Mouse (Mus musculus) intestine, embryonic 15.5 days (tissue): ENCODE results near the gene Slc9a8. TPM values are rescaled to one million over a fixed set of nuclear protein-coding genes. Genes with fewer than 3 reads are reported as not detected.

ENCODE experiments used
- ATAC-seq: fragments of 200-750 bp; cut with Nextera tagmentation; 2 replicates; pipeline ENCODE4 v1.8.0; 2017; ENCODE audit warnings: moderate TSS enrichment, moderate library complexity
- H3K27ac ChIP-seq: fragments of 300-500 bp; sonication (generic); 2 replicates; pipeline ENCODE4 v1.5.1; 2015; ENCODE audit warnings: mild to moderate bottlenecking, inconsistent platforms
- H3K27me3 ChIP-seq: fragments of 300-500 bp; sonication (generic); replicated peaks from 2 replicates; pipeline ENCODE4 v1.6.1; 2015; ENCODE audit warnings: inconsistent platforms
- H3K36me3 ChIP-seq: fragments of 300-500 bp; sonication (generic); 2 replicates; pipeline ENCODE4 v1.6.1; 2015; ENCODE audit warnings: inconsistent platforms
- H3K4me1 ChIP-seq: fragments of 300-500 bp; sonication (generic); replicated peaks from 2 replicates; pipeline ENCODE4 v1.6.1; 2015; ENCODE audit warnings: inconsistent platforms
- H3K4me2 ChIP-seq: fragments of 300-500 bp; sonication (generic); replicated peaks from 2 replicates; pipeline ENCODE4 v1.6.1; 2015; ENCODE audit warnings: mild to moderate bottlenecking, inconsistent platforms
- H3K4me3 ChIP-seq: fragments of 300-500 bp; sonication (generic); replicated peaks from 2 replicates; pipeline ENCODE4 v1.5.1; 2015; ENCODE audit warnings: inconsistent platforms
- H3K9ac ChIP-seq: fragments of 300-500 bp; sonication (generic); 2 replicates; pipeline ENCODE4 v1.6.1; 2015; ENCODE audit warnings: inconsistent platforms
- H3K9me3 ChIP-seq: fragments of 300-500 bp; sonication (generic); 2 replicates; pipeline ENCODE4 v1.6.1; 2016; ENCODE audit warnings: inconsistent platforms
- WGBS: fragments of 180-500 bp; shearing (Covaris S2); methylation state at CpG from one replicate; pipeline ENCODE4 v1.1.7; 2015; 5-methylcytosine and 5-hydroxymethylcytosine counted together
- polyA plus RNA-seq: library from polyadenylated mRNA; unstranded; fragments of >200 nt; fragmentation: Nextera tagmentation; extraction: Ambion mirVana; gene quantifications from 2 replicates; pipeline ENCODE4 v1.2.1, GENCODE M21; 2015

Gene Slc9a8
- polyA plus RNA-seq, 1 experiment from 2014 or later = 19.9 TPM

- WGBS = 90% methylated on average over 5 of the region's 5 CpGs
- H3K27me3 ChIP-seq = no peaks in the 10 kb centered on the region
- no peak for ATAC-seq
These were observed 14.9 kb downstream of the Slc9a8 start for GRCm38 (mm10) chr2:167436371-167436770.

GRCm38 (mm10) chr2:167439422-167439821 is 17.9 kb downstream of the Slc9a8 start:
- ATAC-seq = no peak
- WGBS = 92% methylated on average over 3 of the region's 3 CpGs
- Histone ChIP-seq H3K36me3 (peaks cover 30% of the 10 kb centered on the region; the same call in 1 of the 2 replicates), H3K27me3 (no peaks in the 10 kb centered on the region), H3K4me2 (no peak overlapping the region), H3K27ac (no peak overlapping the region), H3K4me3 (no peak overlapping the region), H3K4me1 (no peaks in the 10 kb centered on the region), H3K9ac (no peak overlapping the region), H3K9me3 (no peaks in the 10 kb centered on the region)

More at GRCm38 (mm10) chr2:167436371-167436770, 14.9 kb downstream of the Slc9a8 start:
- Histone ChIP-seq H3K36me3 (peaks cover 16% of the 10 kb centered on the region; the same call in 1 of the 2 replicates), H3K27ac (no peak overlapping the region), H3K4me3 (no peak overlapping the region), H3K4me2 (no peak overlapping the region), H3K9me3 (no peaks in the 10 kb centered on the region), H3K9ac (no peak overlapping the region), H3K4me1 (no peaks in the 10 kb centered on the region)

- 94% methylated on average over 4 of the region's 4 CpGs for WGBS
- no peak overlapping the region for H3K4me2 ChIP-seq
- no peaks in the 10 kb centered on the region for H3K27me3 ChIP-seq
- peaks cover 41% of the 10 kb centered on the region for H3K36me3 ChIP-seq
- H3K4me3 ChIP-seq = no peak overlapping the region
- H3K4me1 ChIP-seq = no peaks in the 10 kb centered on the region
- H3K9me3 ChIP-seq = no peaks in the 10 kb centered on the region
- no peak for ATAC-seq
- no peak overlapping the region for H3K27ac ChIP-seq
- H3K9ac ChIP-seq = no peak overlapping the region
These were observed 22.1 kb downstream of the Slc9a8 start for GRCm38 (mm10) chr2:167443411-167444193.

DNA sequence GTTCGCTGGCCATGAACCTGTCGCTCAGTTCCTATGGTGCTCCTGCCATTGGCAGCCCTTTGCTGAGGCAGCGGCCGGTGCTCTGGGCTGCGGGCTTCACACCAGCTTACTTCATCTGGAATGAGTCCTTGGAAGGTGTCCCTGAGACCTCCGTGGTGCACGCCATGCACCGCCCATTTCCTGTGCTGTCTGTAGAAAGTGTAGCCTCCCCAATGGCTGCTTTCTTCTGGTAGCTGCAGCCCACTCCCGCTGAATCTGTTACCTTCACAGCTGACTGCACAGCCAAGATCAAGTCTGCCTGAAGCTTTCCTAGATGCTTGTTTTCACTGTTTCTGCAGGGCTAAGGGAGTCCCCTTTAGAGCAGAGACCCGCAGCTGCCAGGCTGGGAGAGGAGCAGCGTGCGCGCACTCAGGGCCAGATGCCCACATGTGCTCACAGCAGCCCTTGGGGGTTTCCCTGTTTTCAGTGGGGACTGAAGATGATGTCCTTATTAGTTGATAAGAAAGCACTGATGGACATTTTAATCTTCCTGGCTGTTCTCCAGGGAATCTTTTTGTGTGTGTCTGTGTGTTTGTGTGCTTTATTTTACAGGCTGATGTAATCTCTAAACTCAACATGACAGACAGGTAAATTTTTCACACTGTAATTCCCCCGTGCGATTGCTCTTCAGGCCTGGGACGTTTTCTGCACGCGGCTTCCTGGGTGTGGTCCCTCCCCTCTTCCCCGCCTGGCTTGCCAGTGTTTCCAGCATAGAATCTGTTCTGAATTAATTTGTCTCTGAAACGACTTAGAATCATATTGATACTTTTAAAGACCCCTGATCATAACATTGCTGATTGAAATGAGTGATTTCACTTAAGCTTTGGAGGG is 24.6 kb downstream of the Slc9a8 start:
- peaks cover 50% of the 10 kb centered on the region for H3K36me3 ChIP-seq
- no peak for ATAC-seq
- no peaks in the 10 kb centered on the region for H3K9me3 ChIP-seq
- no peaks in the 10 kb centered on the region for H3K27me3 ChIP-seq
- H3K9ac ChIP-seq = no peak overlapping the region
- no peak overlapping the region for H3K4me3 ChIP-seq
- WGBS = 83% methylated on average over 20 of the region's 20 CpGs
- H3K4me2 ChIP-seq = no peak overlapping the region
- H3K4me1 ChIP-seq = no peaks in the 10 kb centered on the region
- peak overlapping the region; percentile 3; the same call in 1 of the 2 replicates for H3K27ac ChIP-seq

DNA sequence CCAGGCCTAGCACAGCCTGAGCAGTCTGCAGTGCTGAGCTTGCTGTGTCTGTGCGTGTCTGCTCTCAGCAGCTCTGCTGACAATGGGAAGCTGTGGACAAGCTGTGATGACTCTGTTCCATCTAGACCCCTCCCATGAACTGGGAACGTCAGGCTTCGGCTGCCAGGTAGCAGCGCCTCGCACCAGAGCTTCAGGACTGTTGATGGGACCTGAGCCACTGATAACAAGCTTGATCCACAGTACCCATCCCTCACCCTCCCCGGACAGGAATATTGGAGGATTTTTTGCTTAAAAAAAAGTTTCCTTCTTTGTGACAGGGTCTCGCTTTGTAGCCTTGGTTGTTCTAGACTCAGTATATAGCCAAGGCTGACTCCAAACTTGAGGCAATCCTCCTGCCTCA is 25.7 kb downstream of the Slc9a8 start:
- no peak for ATAC-seq
- H3K9me3 ChIP-seq = no peaks in the 10 kb centered on the region
- H3K27ac ChIP-seq = no peak overlapping the region
- no peak overlapping the region for H3K4me3 ChIP-seq
- no peak overlapping the region for H3K4me2 ChIP-seq
- H3K36me3 ChIP-seq = peaks cover 46% of the 10 kb centered on the region
- H3K9ac ChIP-seq = no peak overlapping the region
- no peaks in the 10 kb centered on the region for H3K4me1 ChIP-seq
- no peaks in the 10 kb centered on the region for H3K27me3 ChIP-seq
- 91% methylated on average over 7 of the region's 7 CpGs for WGBS

- 90% methylated on average over 8 of the region's 8 CpGs for WGBS
- Histone ChIP-seq H3K4me1 (no peaks in the 10 kb centered on the region), H3K4me2 (no peak overlapping the region), H3K4me3 (no peak overlapping the region), H3K9me3 (no peaks in the 10 kb centered on the region), H3K36me3 (peaks cover 46% of the 10 kb centered on the region), H3K9ac (no peak overlapping the region), H3K27me3 (no peaks in the 10 kb centered on the region), H3K27ac (no peak overlapping the region)
- peak; percentile 58; the same call in 1 of the 2 replicates for ATAC-seq
These were observed 26.1 kb downstream of the Slc9a8 start for GRCm38 (mm10) chr2:167447629-167448028.

DNA sequence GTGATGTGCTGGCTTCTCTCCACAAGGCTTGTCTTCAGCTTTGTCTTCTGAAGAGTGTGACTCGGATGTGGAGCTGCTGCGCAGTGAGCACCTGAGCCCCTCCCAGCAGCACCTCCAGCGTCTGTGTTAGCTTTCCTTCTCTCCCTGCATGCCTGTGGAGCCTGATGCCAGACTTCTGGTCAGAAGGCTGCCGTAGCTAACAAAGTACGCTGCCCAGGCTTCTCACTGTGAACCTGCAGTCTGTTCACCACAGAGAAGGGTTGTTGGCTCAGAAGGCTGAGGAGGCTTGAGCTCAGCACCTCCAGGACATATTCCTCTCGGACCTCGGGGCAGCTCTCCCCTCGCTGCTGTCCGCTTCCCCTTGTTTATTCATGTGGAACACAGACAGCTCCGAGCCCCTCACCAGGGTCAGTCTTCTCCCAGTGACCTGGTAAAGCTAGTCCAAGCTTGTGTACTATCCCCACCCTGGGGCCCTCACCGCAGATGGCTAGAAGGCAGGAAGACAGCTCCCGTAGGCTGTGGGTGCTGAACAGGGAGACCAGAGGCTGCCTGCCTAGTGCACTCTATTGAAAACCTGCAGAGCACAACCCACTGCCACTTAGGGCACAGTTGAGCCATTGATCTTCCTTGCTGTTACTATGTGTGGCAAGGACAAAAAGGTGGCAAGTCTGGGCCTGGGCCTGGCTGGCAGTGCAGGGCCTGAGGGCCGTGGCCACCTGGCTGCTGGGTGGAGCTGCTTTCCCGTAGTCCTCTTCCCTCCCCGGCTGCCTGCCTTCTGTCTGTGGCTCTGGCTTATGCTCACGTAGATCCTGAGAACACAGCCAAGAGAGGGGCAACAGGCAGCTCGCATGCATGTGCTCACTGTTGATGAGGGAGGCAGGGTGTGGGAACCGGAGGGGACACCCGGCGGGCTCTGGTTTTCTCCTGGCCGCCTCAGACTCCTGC is 28.1 kb downstream of the Slc9a8 start:
- Histone ChIP-seq H3K9ac (no peak overlapping the region), H3K4me3 (no peak overlapping the region), H3K4me1 (no peaks in the 10 kb centered on the region), H3K36me3 (peaks cover 34% of the 10 kb centered on the region), H3K27me3 (no peaks in the 10 kb centered on the region), H3K27ac (no peak overlapping the region), H3K9me3 (no peaks in the 10 kb centered on the region), H3K4me2 (no peak overlapping the region)
- no peak for ATAC-seq
- WGBS = 89% methylated on average over 21 of the region's 21 CpGs

DNA sequence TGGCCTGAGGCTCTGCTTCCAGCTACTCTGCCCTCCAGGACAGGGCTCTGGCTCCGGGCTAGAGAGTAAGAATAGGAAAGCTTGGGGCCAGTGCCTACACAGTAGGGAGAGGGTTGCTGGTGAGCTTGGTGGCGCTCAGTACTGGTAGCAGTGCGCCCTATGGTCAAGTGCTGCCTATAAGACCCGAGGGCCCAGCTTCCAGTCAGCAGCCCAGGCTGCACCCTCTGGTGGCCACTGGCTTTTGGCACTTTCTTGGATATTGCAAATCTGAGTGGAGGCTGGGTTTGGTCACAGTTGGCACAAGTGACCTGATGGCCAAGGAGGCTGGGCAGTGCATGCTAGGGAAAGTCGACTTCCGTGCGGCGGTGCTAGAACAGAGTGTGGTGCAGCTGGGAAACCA is 29.1 kb downstream of the Slc9a8 start:
- Histone ChIP-seq H3K27me3 (no peaks in the 10 kb centered on the region), H3K27ac (no peak overlapping the region), H3K4me1 (no peaks in the 10 kb centered on the region), H3K4me2 (no peak overlapping the region), H3K9ac (no peak overlapping the region), H3K4me3 (no peak overlapping the region), H3K9me3 (no peaks in the 10 kb centered on the region), H3K36me3 (peaks cover 37% of the 10 kb centered on the region)
- no peak for ATAC-seq
- 92% methylated on average over 8 of the region's 8 CpGs for WGBS

DNA sequence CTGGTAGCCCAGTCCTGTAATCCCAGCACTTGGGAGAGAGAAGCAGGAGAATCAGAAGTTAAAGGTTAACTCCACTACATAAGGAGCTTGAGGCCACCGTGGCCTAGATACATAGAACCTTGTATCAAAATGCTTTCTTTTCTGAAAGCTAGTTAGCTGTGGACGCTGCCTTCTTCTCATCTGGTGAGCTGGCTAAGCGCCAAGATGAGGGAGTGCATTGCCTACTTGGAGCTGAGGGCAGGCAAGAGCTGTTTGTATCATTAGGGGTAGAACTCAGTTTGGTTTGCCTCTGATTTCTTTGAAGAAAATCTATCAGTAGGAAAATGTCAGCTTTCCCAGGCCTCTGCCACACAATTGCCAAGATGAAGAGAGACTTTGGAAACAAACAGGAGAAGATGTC is 32.3 kb downstream of the Slc9a8 start:
- Histone ChIP-seq H3K27me3 (no peaks in the 10 kb centered on the region), H3K9ac (no peak overlapping the region), H3K4me2 (no peak overlapping the region), H3K9me3 (no peaks in the 10 kb centered on the region), H3K36me3 (peaks cover 30% of the 10 kb centered on the region), H3K4me1 (no peaks in the 10 kb centered on the region), H3K4me3 (no peak overlapping the region), H3K27ac (no peak overlapping the region)
- WGBS = 61% methylated on average over 3 of the region's 3 CpGs
- ATAC-seq = no peak

GRCm38 (mm10) chr2:167456361-167457020 is 35.0 kb downstream of the Slc9a8 start:
- Histone ChIP-seq H3K36me3 (peaks cover 21% of the 10 kb centered on the region; the same call in 1 of the 2 replicates), H3K4me3 (no peak overlapping the region), H3K27me3 (no peaks in the 10 kb centered on the region), H3K9me3 (no peaks in the 10 kb centered on the region), H3K4me1 (no peaks in the 10 kb centered on the region), H3K4me2 (no peak overlapping the region), H3K9ac (no peak overlapping the region), H3K27ac (no peak overlapping the region)
- WGBS = 89% methylated on average over 5 of the region's 5 CpGs
- no peak for ATAC-seq

- Histone ChIP-seq H3K27me3 (no peaks in the 10 kb centered on the region), H3K4me1 (no peaks in the 10 kb centered on the region), H3K9ac (no peak overlapping the region), H3K4me2 (no peak overlapping the region), H3K36me3 (peaks cover 21% of the 10 kb centered on the region; the same call in 1 of the 2 replicates), H3K9me3 (no peaks in the 10 kb centered on the region), H3K27ac (no peak overlapping the region), H3K4me3 (no peak overlapping the region)
- ATAC-seq = no peak
- 92% methylated on average over 9 of the region's 9 CpGs for WGBS
These were observed 35.7 kb downstream of the Slc9a8 start for GRCm38 (mm10) chr2:167457213-167457612.
